Mouse (Mus musculus) hindbrain, embryonic 11.5 days (tissue): ENCODE data around the gene Tuba1b. TPM values are rescaled to one million over a fixed set of nuclear protein-coding genes. Genes with fewer than 3 reads are reported as not detected.

ENCODE experiments used
- ATAC-seq: fragments of 200-750 bp; cut with Nextera tagmentation; 2 replicates; pipeline ENCODE4 v1.8.0; 2017; ENCODE audit warnings: mild to moderate bottlenecking, moderate TSS enrichment, moderate library complexity; ENCODE audit not compliant: low FRiP score
- DNase-seq: peaks from one replicate; pipeline ENCODE4 v3.0.0-alpha.2; 2015; ENCODE audit warnings: low spot score
- H3K27ac ChIP-seq: fragments of 300-500 bp; sonication (generic); 2 replicates; pipeline ENCODE4 v1.5.1; 2014; ENCODE audit warnings: mild to moderate bottlenecking, low read depth, low read length
- H3K27me3 ChIP-seq: fragments of 300-500 bp; sonication (generic); 2 replicates; pipeline ENCODE4 v1.6.1; 2014; ENCODE audit warnings: mild to moderate bottlenecking, low read length, moderate library complexity, mixed read lengths; ENCODE audit not compliant: control insufficient read depth, insufficient read depth
- H3K36me3 ChIP-seq: fragments of 300-500 bp; sonication (generic); 2 replicates; pipeline ENCODE4 v1.6.1; 2014; ENCODE audit warnings: mild to moderate bottlenecking, low read length, moderate library complexity, mixed read lengths; ENCODE audit not compliant: control insufficient read depth, insufficient read depth
- H3K4me1 ChIP-seq: fragments of 300-500 bp; sonication (generic); replicated peaks from 2 replicates; pipeline ENCODE4 v1.6.1; 2014; ENCODE audit warnings: low read length, mixed read lengths; ENCODE audit not compliant: control insufficient read depth, insufficient read depth
- H3K4me2 ChIP-seq: fragments of 300-500 bp; sonication (generic); replicated peaks from 2 replicates; pipeline ENCODE4 v1.6.1; 2014; ENCODE audit warnings: mild to moderate bottlenecking, low read depth, low read length
- H3K4me3 ChIP-seq: fragments of 300-500 bp; sonication (generic); 2 replicates; pipeline ENCODE4 v1.5.1; 2014; ENCODE audit warnings: low read depth, low read length
- H3K9ac ChIP-seq: fragments of 300-500 bp; sonication (generic); 2 replicates; pipeline ENCODE4 v1.6.1; 2014; ENCODE audit warnings: low read depth, low read length
- H3K9me3 ChIP-seq: fragments of 300-500 bp; sonication (generic); 2 replicates; pipeline ENCODE4 v1.6.1; 2016; ENCODE audit warnings: low read length; ENCODE audit not compliant: control insufficient read depth
- WGBS: fragments of 180-500 bp; shearing (Covaris S2); extraction: QIAGEN DNeasy Blood & Tissue Kit; methylation state at CpG from one replicate; pipeline ENCODE4 v1.1.7; 2014; 5-methylcytosine and 5-hydroxymethylcytosine counted together
- polyA plus RNA-seq: library from polyadenylated mRNA; unstranded; fragments of >200 nt; fragmentation: Nextera tagmentation; extraction: Ambion mirVana; gene quantifications from 2 replicates; pipeline ENCODE4 v1.2.1, GENCODE M21; 2014

The Tuba1b gene
- polyA plus RNA-seq, 1 experiment from 2014 or later: 1,792 TPM

- Histone ChIP-seq H3K27me3 (peaks cover 29% of the 10 kb centered on the region), H3K4me2 (no peak overlapping the region), H3K4me1 (peaks cover 8% of the 10 kb centered on the region; the same call in 1 of the 2 replicates), H3K9me3 (no peaks in the 10 kb centered on the region), H3K9ac (no peak overlapping the region), H3K36me3 (0 out of 2 replicates have a peak, but pooled peaks cover 2% of the 10 kb centered on the region), H3K4me3 (no peak overlapping the region), H3K27ac (no peak overlapping the region)
- WGBS: 59% methylated on average over 1 of the region's 1 CpGs
- DNase-seq: no peak
- no peak for ATAC-seq
Measured at GRCm38 (mm10) chr15:98901530-98901929, 32.8 kb downstream of the Tuba1b start.

DNA sequence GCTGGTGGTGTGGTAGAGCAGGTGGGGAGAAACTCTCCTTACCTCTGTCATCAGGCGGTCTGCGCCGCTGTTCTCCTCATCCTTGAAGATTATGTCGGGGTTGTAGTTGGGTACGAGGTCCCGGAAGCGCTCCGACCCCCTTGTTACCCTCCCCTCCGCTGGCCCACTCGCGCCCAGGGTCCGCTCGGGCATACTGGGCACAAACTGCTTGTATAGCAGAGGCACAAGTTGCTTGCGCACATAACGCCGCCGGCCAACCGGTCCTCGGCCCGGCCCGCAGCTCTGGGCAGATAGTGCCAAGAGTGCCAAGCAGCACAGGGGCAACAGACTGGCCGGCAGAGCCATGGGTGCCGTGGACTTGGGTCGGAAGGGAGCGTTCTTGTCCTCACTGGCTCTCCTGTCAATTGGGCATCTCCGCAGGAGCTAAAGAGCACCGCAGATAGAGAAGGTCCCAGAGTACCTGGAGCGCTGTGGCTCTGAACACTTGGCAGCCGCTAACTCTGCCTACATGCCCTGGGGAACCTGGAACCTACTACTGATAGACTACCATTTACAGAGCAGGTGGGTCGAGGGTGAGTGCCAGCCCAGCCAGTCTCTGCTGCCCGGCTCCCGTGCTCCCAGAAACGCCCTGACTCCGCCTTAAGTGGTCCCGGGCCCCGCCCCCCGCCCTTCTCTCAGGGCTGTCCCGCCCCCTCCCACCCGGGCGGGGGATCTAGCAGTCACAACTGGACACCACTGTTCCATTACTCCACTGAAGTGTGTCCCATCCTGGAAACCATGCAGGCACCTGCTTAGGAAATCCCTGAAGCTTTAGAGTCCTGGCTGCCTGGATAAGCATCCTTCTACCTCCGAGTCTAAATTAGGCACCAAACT, 36.2 kb downstream of the Tuba1b start, which contains the start of gene Dhh:
TSS of gene Dhh (minus strand) at position 613 of the 873 bp plus-strand sequence.
- Histone ChIP-seq H3K27ac (no peak within 1 kb of the TSS), H3K4me1 (peaks cover 25% of the 10 kb centered on the region), H3K9me3 (no peaks in the 10 kb centered on the region), H3K27me3 (peaks cover 62% of the 10 kb centered on the region), H3K36me3 (no peaks in the 10 kb centered on the region), H3K4me2 (peak within 1 kb of the TSS; percentile 34), H3K9ac (0 out of 2 replicates have a peak within 1 kb of the TSS, but pooled peaks have one; percentile 15), H3K4me3 (peak within 1 kb of the TSS; percentile 20; the same call in 1 of the 2 replicates)
- DNase-seq (peak; percentile 53), ATAC-seq (no peak)
- 1% methylated on average over 41 of the region's 41 CpGs for WGBS

DNA sequence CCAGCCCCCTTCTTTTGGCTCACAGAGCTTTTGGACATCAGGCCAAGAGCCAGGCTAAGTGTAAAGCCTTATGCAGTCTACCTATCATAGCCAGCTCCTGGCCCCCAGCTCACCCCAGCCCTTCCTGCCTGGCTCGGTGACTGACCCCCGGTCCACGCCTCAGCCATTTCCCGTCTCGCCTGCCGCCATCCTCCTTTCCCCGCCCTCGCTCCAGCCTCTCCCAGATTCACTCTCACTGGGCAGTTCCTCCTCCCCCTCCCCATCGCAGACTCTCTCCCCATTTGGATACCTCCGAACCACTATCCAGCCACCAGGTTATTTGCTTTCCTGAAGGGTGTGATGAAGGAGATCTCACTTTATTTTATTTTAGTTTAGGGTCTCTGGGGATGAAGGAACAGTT, 36.9 kb downstream of the Tuba1b start:
- Histone ChIP-seq H3K4me1 (peaks cover 25% of the 10 kb centered on the region), H3K9ac (0 out of 2 replicates have a peak overlapping the region, but pooled peaks have one; percentile 15), H3K27me3 (peaks cover 69% of the 10 kb centered on the region), H3K4me2 (peak overlapping the region; percentile 34; the same call in 1 of the 2 replicates), H3K36me3 (no peaks in the 10 kb centered on the region), H3K27ac (no peak overlapping the region), H3K9me3 (no peaks in the 10 kb centered on the region), H3K4me3 (0 out of 2 replicates have a peak overlapping the region, but pooled peaks have one; percentile 20)
- DNase-seq: no peak
- no peak for ATAC-seq
- WGBS: 2% methylated on average over 10 of the region's 10 CpGs

- no peaks in the 10 kb centered on the region for H3K9me3 ChIP-seq
- H3K9ac ChIP-seq: peak overlapping the region; percentile 59
- H3K4me1 ChIP-seq: peaks cover 25% of the 10 kb centered on the region
- ATAC-seq: no peak
- H3K27me3 ChIP-seq: peaks cover 80% of the 10 kb centered on the region
- H3K4me3 ChIP-seq: peak overlapping the region; percentile 27
- H3K27ac ChIP-seq: peak overlapping the region; percentile 11; the same call in 1 of the 2 replicates
- no peaks in the 10 kb centered on the region for H3K36me3 ChIP-seq
- 1% methylated on average over 41 of the region's 41 CpGs for WGBS
- peak; percentile 77 for DNase-seq
- H3K4me2 ChIP-seq: peak overlapping the region; percentile 52
Measured at GRCm38 (mm10) chr15:98895635-98896589, 38.5 kb downstream of the Tuba1b start.

- DNase-seq: peak; percentile 65
- H3K36me3 ChIP-seq: no peaks in the 10 kb centered on the region
- peak overlapping the region; percentile 42 for H3K4me3 ChIP-seq
- H3K9me3 ChIP-seq: no peaks in the 10 kb centered on the region
- peak overlapping the region; percentile 59; the same call in 1 of the 2 replicates for H3K9ac ChIP-seq
- H3K27ac ChIP-seq: no peak overlapping the region
- peaks cover 80% of the 10 kb centered on the region for H3K27me3 ChIP-seq
- no peak for ATAC-seq
- 2% methylated on average over 38 of the region's 38 CpGs for WGBS
- H3K4me1 ChIP-seq: peaks cover 25% of the 10 kb centered on the region
- H3K4me2 ChIP-seq: peak overlapping the region; percentile 94
Measured at GRCm38 (mm10) chr15:98894746-98895634, 39.4 kb downstream of the Tuba1b start.

DNA sequence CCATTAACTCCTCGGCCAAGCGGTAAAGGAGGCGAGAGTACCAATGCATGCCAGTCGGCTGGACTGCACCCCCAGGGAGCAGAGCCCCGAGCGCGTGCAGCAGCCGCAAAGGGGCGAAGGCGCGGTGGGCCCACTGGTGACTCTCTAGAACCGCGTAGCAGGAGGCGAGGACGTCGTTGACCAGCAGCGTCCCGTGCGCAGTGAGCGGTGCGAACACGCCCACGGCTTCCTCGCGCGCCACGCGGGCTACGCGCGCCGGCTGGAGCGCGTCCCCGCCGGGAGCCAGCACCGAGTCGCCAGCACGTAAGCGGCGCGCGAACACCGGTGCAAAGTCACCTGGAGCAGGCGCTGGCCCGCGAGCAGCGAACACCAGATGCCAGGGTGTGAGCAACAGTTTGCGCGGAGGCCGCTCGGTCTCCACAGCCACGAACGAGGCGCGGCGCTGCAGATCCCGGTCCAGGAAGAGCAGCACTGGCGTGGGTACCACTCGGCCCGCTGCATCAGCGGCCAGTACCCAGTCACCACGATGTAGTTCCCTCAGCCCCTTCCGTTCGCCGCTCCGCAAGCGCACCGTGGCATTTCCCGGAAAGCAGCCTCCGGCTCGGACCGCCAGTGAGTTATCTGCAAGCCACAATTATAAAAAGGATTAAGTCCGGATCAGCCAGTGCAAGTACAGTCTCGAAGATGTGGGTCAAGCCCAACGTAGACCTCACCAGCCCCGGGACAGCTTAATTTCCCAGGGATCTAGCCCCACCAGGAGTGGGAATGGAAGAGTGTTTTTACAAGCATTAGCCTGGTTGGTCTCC, 40.2 kb downstream of the Tuba1b start, which contains the start of gene Rhebl1:
TSS of gene Rhebl1 (minus strand) at position 601 of the 806 bp plus-strand sequence.
- Histone ChIP-seq H3K4me1 (peaks cover 25% of the 10 kb centered on the region), H3K4me2 (peak within 1 kb of the TSS; percentile 94), H3K9me3 (no peaks in the 10 kb centered on the region), H3K27ac (no peak within 1 kb of the TSS), H3K36me3 (no peaks in the 10 kb centered on the region), H3K4me3 (peak within 1 kb of the TSS; percentile 42), H3K27me3 (peaks cover 76% of the 10 kb centered on the region), H3K9ac (peak within 1 kb of the TSS; percentile 59)
- DNase-seq (peak; percentile 67), ATAC-seq (no peak)
- under 1% methylated on average over 77 of the region's 77 CpGs for WGBS

DNA sequence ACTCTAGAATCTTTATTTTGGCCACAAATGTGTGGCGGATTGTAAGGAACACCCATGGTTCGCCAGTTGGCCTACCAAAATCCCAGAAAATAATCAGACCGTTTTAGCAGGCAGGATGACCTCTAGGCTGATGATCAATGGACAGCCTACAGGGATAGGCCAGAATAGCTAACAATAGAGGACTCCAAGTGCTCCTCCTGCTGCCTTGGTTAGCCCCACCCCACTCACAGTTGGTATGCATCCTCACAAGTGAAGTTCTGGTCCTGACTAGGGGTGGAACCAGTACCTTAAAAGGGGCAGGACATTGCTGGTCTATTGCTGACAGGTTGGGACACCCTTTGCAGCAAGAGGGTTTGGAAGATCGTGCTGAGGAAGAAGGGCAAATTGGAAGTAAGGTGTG, 41.3 kb downstream of the Tuba1b start:
- DNase-seq (no peak), ATAC-seq (no peak)
- no peak overlapping the region for H3K4me2 ChIP-seq
- 32% methylated on average over 4 of the region's 4 CpGs for WGBS
- no peak overlapping the region for H3K9ac ChIP-seq
- no peak overlapping the region for H3K4me3 ChIP-seq
- peaks cover 66% of the 10 kb centered on the region for H3K27me3 ChIP-seq
- H3K27ac ChIP-seq: no peak overlapping the region
- peaks cover 21% of the 10 kb centered on the region for H3K4me1 ChIP-seq
- no peaks in the 10 kb centered on the region for H3K9me3 ChIP-seq
- no peaks in the 10 kb centered on the region for H3K36me3 ChIP-seq
